Comparison of ENCODE assay signal across 8 mouse cellular contexts in genomic region chr8:126584844-126585231, GRCm38 (mm10). TPM values are rescaled to one million over a fixed set of nuclear protein-coding genes. Genes with fewer than 3 reads are reported as not detected.
DNase-seq lines count a peak whose midpoint lies in the region; ATAC-seq and TF ChIP-seq lines count a peak whose summit lies in the region.

No protein-coding gene starts in this region.

- no peaks in the 10 kb centered on the region for H3K9me3 ChIP-seq in limb, embryonic 15.5 days
- no peaks in the 10 kb centered on the region for H3K9me3 ChIP-seq in stomach, embryonic 15.5 days

- no peak for TF ChIP-seq POLR2A in cerebellum, adult 2 months (IDR thresholded peaks at IDR 0.05; ENCODE audit: borderline replicate concordance, insufficient read depth, low read length)
- no peak for TF ChIP-seq POLR2A in spleen, adult 2 months (IDR thresholded peaks at IDR 0.05; ENCODE audit: low read depth, low read length)

- peaks cover 22% of the 10 kb centered on the region for H3K4me1 ChIP-seq in cerebellum, adult 2 months (ENCODE audit: control insufficient read depth, insufficient read depth, low read length)
- peaks cover 34% of the 10 kb centered on the region for H3K4me1 ChIP-seq in spleen, adult 2 months (ENCODE audit: control insufficient read depth, insufficient read depth, insufficient read length)
- peaks cover 51% of the 10 kb centered on the region for H3K4me1 ChIP-seq in limb, embryonic 15.5 days
- H3K4me1 ChIP-seq in stomach, embryonic 15.5 days: peaks cover 22% of the 10 kb centered on the region

- H3K9ac ChIP-seq in limb, embryonic 15.5 days: no peak overlapping the region
- no peak overlapping the region for H3K9ac ChIP-seq in stomach, embryonic 15.5 days

- DNase-seq in cerebellum, adult 2 months: no peak
- DNase-seq in cerebellum, postnatal 10 days: no peak
- DNase-seq in spleen, adult 2 months (ENCODE audit: low read depth in 1 of 2, low spot score in 2 of 2): no peak
- DNase-seq in spleen, postnatal 10 days (ENCODE audit: low spot score in 2 of 2): no peak
- no peak for DNase-seq in cerebellum, postnatal 36 days

- H3K27me3 ChIP-seq in cerebellum, adult 2 months (ENCODE audit: control insufficient read depth, insufficient read depth, low read length): no peaks in the 10 kb centered on the region
- no peaks in the 10 kb centered on the region for H3K27me3 ChIP-seq in spleen, adult 2 months (ENCODE audit: control insufficient read depth, insufficient read depth, low read length)
- no peaks in the 10 kb centered on the region for H3K27me3 ChIP-seq in limb, embryonic 15.5 days
- no peaks in the 10 kb centered on the region for H3K27me3 ChIP-seq in stomach, embryonic 15.5 days (replicated peaks)

- 22% methylated on average over 5 of the region's 5 CpGs for WGBS in cerebellum, adult 2 months
- WGBS in spleen, adult 2 months: 36% methylated on average over 5 of the region's 5 CpGs
- WGBS in limb, embryonic 15.5 days: 10% methylated on average over 5 of the region's 5 CpGs
- WGBS in stomach, embryonic 15.5 days: 30% methylated on average over 5 of the region's 5 CpGs

- peak overlapping the region; percentile 49 for H3K4me3 ChIP-seq in cerebellum, adult 2 months (replicated peaks; ENCODE audit: insufficient read depth, low read depth, low read length)
- peak overlapping the region; percentile 62; the same call in 1 of the 2 replicates for H3K4me3 ChIP-seq in spleen, adult 2 months (ENCODE audit: extremely low read depth, insufficient read depth, insufficient read length)
- H3K4me3 ChIP-seq in limb, embryonic 15.5 days: peak overlapping the region; percentile 47
- H3K4me3 ChIP-seq in stomach, embryonic 15.5 days (replicated peaks): peak overlapping the region; percentile 44

- no peak for TF ChIP-seq CTCF in cerebellum, adult 2 months (IDR thresholded peaks at IDR 0.05; ENCODE audit: borderline replicate concordance, insufficient read depth, low read depth, low read length)
- no peak for TF ChIP-seq CTCF in spleen, adult 2 months (IDR thresholded peaks at IDR 0.05; ENCODE audit: extremely low read depth, insufficient read depth, insufficient read length, insufficient replicate concordance)

- H3K36me3 ChIP-seq in spleen, adult 2 months (ENCODE audit: control insufficient read depth, insufficient read depth, low read length): peaks cover 3% of the 10 kb centered on the region
- peaks cover 3% of the 10 kb centered on the region; the same call in 1 of the 2 replicates for H3K36me3 ChIP-seq in limb, embryonic 15.5 days
- no peaks in the 10 kb centered on the region for H3K36me3 ChIP-seq in stomach, embryonic 15.5 days

- H3K27ac ChIP-seq in cerebellum, adult 2 months (ENCODE audit: insufficient read depth, low read length): peak overlapping the region; percentile 88
- peak overlapping the region; percentile 91 for H3K27ac ChIP-seq in spleen, adult 2 months (ENCODE audit: insufficient read depth, low read length)
- peak overlapping the region; percentile 95 for H3K27ac ChIP-seq in limb, embryonic 15.5 days
- H3K27ac ChIP-seq in stomach, embryonic 15.5 days: peak overlapping the region; percentile 97

- no peak; the same call in 1 of the 2 replicates for ATAC-seq in limb, embryonic 15.5 days (ENCODE audit: insufficient number of reproducible peaks, low FRiP score, low TSS enrichment, low read depth)
- no peak; the same call in 1 of the 2 replicates for ATAC-seq in stomach, embryonic 15.5 days (ENCODE audit: insufficient read depth, low FRiP score, low read depth)
- ATAC-seq in granulocyte monocyte progenitor cell, adult 5-6 weeks (replicated peaks; ENCODE audit: poor library complexity, severe bottlenecking): no peak

- H3K4me2 ChIP-seq in limb, embryonic 15.5 days: peak overlapping the region; percentile 91
- peak overlapping the region; percentile 96 for H3K4me2 ChIP-seq in stomach, embryonic 15.5 days

RNA-seq across cellular contexts. Expression of gene Irf2bp2, which starts 8.9 kb away (rescaled TPM):
- polyA plus RNA-seq in cerebellum, adult 2 months (2012; rRNA removed): 42.0 and 42.4 TPM in 2 replicates
- 49.6 and 83.0 TPM in 2 replicates for polyA plus RNA-seq in spleen, adult 2 months (2012; rRNA removed)
- polyA plus RNA-seq in limb, embryonic 15.5 days (2015; fragmentation: Nextera tagmentation; extraction: Ambion mirVana): 11.0 and 12.8 TPM in 2 replicates
- polyA plus RNA-seq in stomach, embryonic 15.5 days (2015; fragmentation: Nextera tagmentation; extraction: Ambion mirVana): 12.5 and 13.4 TPM in 2 replicates
- total RNA-seq in granulocyte monocyte progenitor cell, adult 5-6 weeks (2014; fragmentation: Nextera tagmentation): 112 and 113 TPM in 2 replicates
- 97.9 and 112 TPM in 2 replicates for total RNA-seq in granulocyte monocyte progenitor cell, adult 5-6 weeks (2017)
